Comparison of ENCODE assay signal across 8 mouse cellular contexts in genomic region chr5:142367085-142368081, GRCm38 (mm10). TPM values are rescaled to one million over a fixed set of nuclear protein-coding genes. Genes with fewer than 3 reads are reported as not detected.
DNase-seq lines count a peak whose midpoint lies in the region; ATAC-seq lines count a peak whose summit lies in the region.

No protein-coding gene starts in this region.

- peak overlapping the region; percentile 57 for H3K4me3 ChIP-seq in forebrain, embryonic 14.5 days (ENCODE audit: low read depth, low read length)
- H3K4me3 ChIP-seq in neural tube, embryonic 15.5 days (replicated peaks) = peak overlapping the region; percentile 64

- no peaks in the 10 kb centered on the region for H3K9me3 ChIP-seq in forebrain, embryonic 14.5 days (replicated peaks; ENCODE audit: control insufficient read depth, low read length)
- no peaks in the 10 kb centered on the region for H3K9me3 ChIP-seq in neural tube, embryonic 15.5 days (replicated peaks)

- 1% methylated on average over 73 of the region's 83 CpGs for WGBS in forebrain, embryonic 14.5 days
- under 1% methylated on average over 83 of the region's 83 CpGs for WGBS in neural tube, embryonic 15.5 days

- H3K9ac ChIP-seq in forebrain, embryonic 14.5 days (ENCODE audit: low read length) = peak overlapping the region; percentile 76
- H3K9ac ChIP-seq in neural tube, embryonic 15.5 days (replicated peaks) = peak overlapping the region; percentile 62

- peaks cover 21% of the 10 kb centered on the region; the same call in 1 of the 2 replicates for H3K4me1 ChIP-seq in forebrain, embryonic 14.5 days (ENCODE audit: control insufficient read depth, insufficient read depth, low read length)
- peaks cover 25% of the 10 kb centered on the region for H3K4me1 ChIP-seq in neural tube, embryonic 15.5 days

- H3K27me3 ChIP-seq in forebrain, embryonic 14.5 days (replicated peaks; ENCODE audit: control insufficient read depth, insufficient read depth, low read length) = no peaks in the 10 kb centered on the region
- H3K27me3 ChIP-seq in neural tube, embryonic 15.5 days (replicated peaks) = no peaks in the 10 kb centered on the region

- ATAC-seq in forebrain, embryonic 14.5 days = peak; percentile 88
- ATAC-seq in neural tube, embryonic 15.5 days (ENCODE audit: low FRiP score) = peak; percentile 95

- peak overlapping the region; percentile 77 for H3K4me2 ChIP-seq in forebrain, embryonic 14.5 days (ENCODE audit: low read length)
- H3K4me2 ChIP-seq in neural tube, embryonic 15.5 days = peak overlapping the region; percentile 61

- H3K36me3 ChIP-seq in forebrain, embryonic 14.5 days (ENCODE audit: control insufficient read depth, insufficient read depth, low read length) = no peaks in the 10 kb centered on the region
- no peaks in the 10 kb centered on the region for H3K36me3 ChIP-seq in neural tube, embryonic 15.5 days

- intact Hi-C loops in heart, postnatal 14 days (cut with DNase I) = loop anchor here (1.0 kb wide), 2 partner anchors 34 to 81 kb away; partner anchors contain the start of gene Foxk1

- peak overlapping the region; percentile 71 for H3K27ac ChIP-seq in forebrain, embryonic 14.5 days (ENCODE audit: low read depth, low read length)
- peak overlapping the region; percentile 83 for H3K27ac ChIP-seq in neural tube, embryonic 15.5 days (replicated peaks)

- peak; percentile 94 for DNase-seq in ES-CJ7 (ENCODE audit: low read depth, low spot score)
- peak; percentile 99 for DNase-seq in cerebellum, adult 11 months
- peak; percentile 96 for DNase-seq in forebrain, embryonic 14.5 days (ENCODE audit: low spot score)
- peak; percentile 99 to 100 for DNase-seq in heart, postnatal 14 days
- DNase-seq in layer of hippocampus, adult 11-12 months (ENCODE audit: low spot score) = peak; percentile 99
- DNase-seq in lung, adult 18-20 months = peak; percentile 97
- peak; percentile 96 for DNase-seq in testis, postnatal 14 days (ENCODE audit: low spot score)

RNA-seq across cellular contexts. Expression of gene Foxk1, which starts 33.9 kb away (rescaled TPM):
- polyA plus RNA-seq in forebrain, embryonic 14.5 days (2014; fragmentation: Nextera tagmentation; extraction: Ambion mirVana) = 1.8 and 2.8 TPM in 2 replicates
- 10 to 100 TPM; 16.7 to 17.5 TPM for total RNA-seq in heart, postnatal 14 days (2021)
- 4.8 and 6.0 TPM in 2 replicates for polyA plus RNA-seq in neural tube, embryonic 15.5 days (2015; fragmentation: Nextera tagmentation; extraction: Ambion mirVana)

Comparison
In these comparisons a context has a peak if more than half of its experiments do, and no peak if none do; other contexts are left out.
1. Peak in every context shown above with its lines: DNase-seq, ATAC-seq, H3K4me3 ChIP-seq and H3K27ac ChIP-seq.